ENCODE assay signal across 8 mouse cellular contexts in genomic region chr2:21909481-21909966, GRCm38 (mm10).
DNase-seq lines count a peak whose midpoint lies in the region; ATAC-seq lines count a peak whose summit lies in the region.

No protein-coding gene starts in this region.

- H3K9ac ChIP-seq in embryonic facial prominence, embryonic 11.5 days (replicated peaks; ENCODE audit: low read length): no peak overlapping the region
- no peak overlapping the region for H3K9ac ChIP-seq in limb, embryonic 11.5 days (ENCODE audit: low read length)
- H3K9ac ChIP-seq in midbrain, embryonic 15.5 days: no peak overlapping the region

- H3K36me3 ChIP-seq in embryonic facial prominence, embryonic 11.5 days (replicated peaks; ENCODE audit: control insufficient read depth, insufficient read depth, low read depth, low read length): no peaks in the 10 kb centered on the region
- no peaks in the 10 kb centered on the region for H3K36me3 ChIP-seq in limb, embryonic 11.5 days (ENCODE audit: control insufficient read depth, insufficient read depth, low read length)
- H3K36me3 ChIP-seq in midbrain, embryonic 15.5 days (replicated peaks): no peaks in the 10 kb centered on the region

- no peak overlapping the region for H3K27ac ChIP-seq in embryonic facial prominence, embryonic 11.5 days (replicated peaks; ENCODE audit: low read depth, low read length)
- H3K27ac ChIP-seq in limb, embryonic 11.5 days (replicated peaks; ENCODE audit: low read depth, low read length): no peak overlapping the region
- H3K27ac ChIP-seq in midbrain, embryonic 15.5 days: no peak overlapping the region

- H3K9me3 ChIP-seq in embryonic facial prominence, embryonic 11.5 days (replicated peaks; ENCODE audit: control insufficient read depth, low read length): no peaks in the 10 kb centered on the region
- H3K9me3 ChIP-seq in limb, embryonic 11.5 days (ENCODE audit: control insufficient read depth, low read length): no peaks in the 10 kb centered on the region
- no peaks in the 10 kb centered on the region for H3K9me3 ChIP-seq in midbrain, embryonic 15.5 days

- no peaks in the 10 kb centered on the region for H3K27me3 ChIP-seq in embryonic facial prominence, embryonic 11.5 days (ENCODE audit: control insufficient read depth, insufficient read depth, low read length)
- H3K27me3 ChIP-seq in limb, embryonic 11.5 days (ENCODE audit: control insufficient read depth, insufficient read depth, low read length): no peaks in the 10 kb centered on the region
- H3K27me3 ChIP-seq in midbrain, embryonic 15.5 days (replicated peaks): no peaks in the 10 kb centered on the region

- peak; percentile 44 for DNase-seq in CD4-positive helper T cell, adult 2 months (ENCODE audit: low read depth, low spot score)
- DNase-seq in adrenal gland, postnatal 25 days: peak; percentile 61
- peak; percentile 88 for DNase-seq in embryonic facial prominence, embryonic 11.5 days (ENCODE audit: low spot score)
- peak; percentile 67 for DNase-seq in heart, adult 8-10 months (ENCODE audit: low spot score)
- peak; percentile 33 to 69 for DNase-seq in kidney, adult 8-10 months
- peak; percentile 80 for DNase-seq in limb, embryonic 11.5 days (ENCODE audit: low spot score)
- DNase-seq in testis, postnatal 14 days (ENCODE audit: low spot score): peak; percentile 19

- H3K4me2 ChIP-seq in embryonic facial prominence, embryonic 11.5 days (ENCODE audit: low read depth, low read length): no peak overlapping the region
- peak overlapping the region; percentile 17; the same call in 1 of the 2 replicates for H3K4me2 ChIP-seq in limb, embryonic 11.5 days (ENCODE audit: low read depth, severe bottlenecking)
- H3K4me2 ChIP-seq in midbrain, embryonic 15.5 days: peak overlapping the region; percentile 31

- peak; percentile 65 for ATAC-seq in embryonic facial prominence, embryonic 11.5 days (replicated peaks; ENCODE audit: insufficient number of reproducible peaks, low FRiP score, low TSS enrichment, low read depth)
- ATAC-seq in limb, embryonic 11.5 days (ENCODE audit: insufficient number of reproducible peaks, low FRiP score, low TSS enrichment, low read depth): peak; percentile 44
- ATAC-seq in midbrain, embryonic 15.5 days (replicated peaks): peak; percentile 65

- H3K4me1 ChIP-seq in embryonic facial prominence, embryonic 11.5 days (ENCODE audit: control insufficient read depth, insufficient read depth, low read length): no peaks in the 10 kb centered on the region
- no peaks in the 10 kb centered on the region for H3K4me1 ChIP-seq in limb, embryonic 11.5 days (ENCODE audit: control insufficient read depth, insufficient read depth, low read length)
- no peaks in the 10 kb centered on the region for H3K4me1 ChIP-seq in midbrain, embryonic 15.5 days

- WGBS in embryonic facial prominence, embryonic 11.5 days: 14% methylated on average over 7 of the region's 7 CpGs
- WGBS in limb, embryonic 11.5 days: 9% methylated on average over 7 of the region's 7 CpGs
- WGBS in midbrain, embryonic 15.5 days: 23% methylated on average over 7 of the region's 7 CpGs

- H3K4me3 ChIP-seq in embryonic facial prominence, embryonic 11.5 days (ENCODE audit: low read depth, low read length): no peak overlapping the region
- H3K4me3 ChIP-seq in limb, embryonic 11.5 days (ENCODE audit: low read depth, low read length): no peak overlapping the region
- no peak overlapping the region for H3K4me3 ChIP-seq in midbrain, embryonic 15.5 days

Comparison
In these comparisons a context has a peak if more than half of its experiments do, and no peak if none do; other contexts are left out.
1. DNase-seq: peak in every context shown above with its lines; median percentile 88 in embryonic facial prominence, embryonic 11.5 days; 80 in limb, embryonic 11.5 days; 67 in heart, adult 8-10 months; 61 in adrenal gland, postnatal 25 days; 51 in kidney, adult 8-10 months; 44 in CD4-positive helper T cell, adult 2 months; 19 in testis, postnatal 14 days.